Mouse (Mus musculus): ENCODE measurements around the gene Olfr376.

- TF ChIP-seq HCFC1 (IDR thresholded peaks at IDR 0.05; ENCODE audit: borderline replicate concordance, insufficient read depth, low read length): no peak
- no peak for TF ChIP-seq CHD2 (IDR thresholded peaks at IDR 0.05; ENCODE audit: low read depth, low read length)
- TF ChIP-seq MAFK (IDR thresholded peaks at IDR 0.05; ENCODE audit: insufficient read depth, low read depth, low read length): no peak
- TF ChIP-seq ZNF384 (IDR thresholded peaks at IDR 0.05; ENCODE audit: low read depth, low read length): no peak
- TF ChIP-seq ZC3H11A (IDR thresholded peaks at IDR 0.05; ENCODE audit: borderline replicate concordance, low read depth, low read length): no peak
Measured at GRCm38 (mm10) chr11:73323906-73324830, 46.9 kb upstream of the Olfr376 start.
